Comparison of ENCODE assay signal across 8 mouse cellular contexts in the genomic region with DNA sequence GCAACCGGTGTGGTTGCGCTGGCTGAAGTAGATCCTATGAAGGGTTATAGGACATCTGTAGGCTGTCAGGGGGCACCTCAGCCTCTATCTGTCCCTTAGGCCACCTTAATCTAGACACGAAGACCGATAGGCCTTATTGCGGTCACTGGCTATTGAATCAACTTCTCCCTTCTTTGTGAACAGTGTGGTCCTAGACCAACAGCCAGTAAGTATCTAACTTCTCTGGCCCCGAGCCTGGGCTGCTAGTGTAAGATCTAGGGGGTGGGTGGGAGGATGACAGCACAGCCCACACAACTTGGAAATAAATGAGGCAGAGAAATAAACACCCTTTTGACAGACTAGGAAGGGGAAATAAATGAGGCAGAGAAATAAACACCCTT. TPM values are rescaled to one million over a fixed set of nuclear protein-coding genes. Genes with fewer than 3 reads are reported as not detected.
A peak's percentile ranks its signal among the peaks of the same experiment; 100 is the strongest.
DNase-seq lines count a peak whose midpoint lies in the region; ATAC-seq and TF ChIP-seq lines count a peak whose summit lies in the region.

No protein-coding gene starts in this region.

- DNase-seq in CD4-positive, CD25-positive, alpha-beta regulatory T cell, adult 2 months (ENCODE audit: low read depth, low spot score) = peak; percentile 28
- no peak for DNase-seq in forebrain, embryonic 11.5 days (ENCODE audit: low spot score)
- DNase-seq in midbrain, postnatal 0 days (ENCODE audit: low spot score) = peak; percentile 51
- no peak for DNase-seq in natural killer cell, adult 2 months (ENCODE audit: low spot score in 2 of 2)
- no peak for DNase-seq in frontal cortex, postnatal 25 days (ENCODE audit: low spot score in 2 of 2)

- peak overlapping the region; percentile 81 for H3K4me3 ChIP-seq in erythroblast, embryonic 14.5 days (replicated peaks)
- H3K4me3 ChIP-seq in forebrain, embryonic 11.5 days (ENCODE audit: low read depth, low read length) = peak overlapping the region; percentile 94
- peak overlapping the region; percentile 95 for H3K4me3 ChIP-seq in limb, embryonic 12.5 days (replicated peaks)
- H3K4me3 ChIP-seq in midbrain, postnatal 0 days (ENCODE audit: low read depth, low read length) = peak overlapping the region; percentile 84

- peaks cover 27% of the 10 kb centered on the region for H3K36me3 ChIP-seq in erythroblast, embryonic 14.5 days (ENCODE audit: control insufficient read depth)
- peaks cover 5% of the 10 kb centered on the region; the same call in 1 of the 2 replicates for H3K36me3 ChIP-seq in forebrain, embryonic 11.5 days (ENCODE audit: control insufficient read depth, insufficient read depth, low read length)
- H3K36me3 ChIP-seq in limb, embryonic 12.5 days = peaks cover 29% of the 10 kb centered on the region
- H3K36me3 ChIP-seq in midbrain, postnatal 0 days (ENCODE audit: insufficient read depth, low read length) = peaks cover 35% of the 10 kb centered on the region

- H3K9ac ChIP-seq in forebrain, embryonic 11.5 days (ENCODE audit: low read length) = peak overlapping the region; percentile 92
- peak overlapping the region; percentile 89 for H3K9ac ChIP-seq in limb, embryonic 12.5 days (replicated peaks)
- peak overlapping the region; percentile 97 for H3K9ac ChIP-seq in midbrain, postnatal 0 days (replicated peaks; ENCODE audit: low read length, poor library complexity, severe bottlenecking)

- H3K27me3 ChIP-seq in erythroblast, embryonic 14.5 days (ENCODE audit: control insufficient read depth) = peaks cover 18% of the 10 kb centered on the region
- no peaks in the 10 kb centered on the region for H3K27me3 ChIP-seq in forebrain, embryonic 11.5 days (ENCODE audit: control insufficient read depth, insufficient read depth, low read length)
- peaks cover 4% of the 10 kb centered on the region; the same call in 1 of the 2 replicates for H3K27me3 ChIP-seq in limb, embryonic 12.5 days
- H3K27me3 ChIP-seq in midbrain, postnatal 0 days (ENCODE audit: insufficient read depth, low read length) = no peaks in the 10 kb centered on the region

- H3K4me1 ChIP-seq in erythroblast, embryonic 14.5 days (ENCODE audit: control insufficient read depth) = peaks cover 54% of the 10 kb centered on the region
- peaks cover 5% of the 10 kb centered on the region; the same call in 1 of the 2 replicates for H3K4me1 ChIP-seq in forebrain, embryonic 11.5 days (replicated peaks; ENCODE audit: control insufficient read depth, insufficient read depth, low read length)
- peaks cover 20% of the 10 kb centered on the region for H3K4me1 ChIP-seq in limb, embryonic 12.5 days (replicated peaks)
- peaks cover 15% of the 10 kb centered on the region for H3K4me1 ChIP-seq in midbrain, postnatal 0 days (ENCODE audit: insufficient read depth, low read length)

- 10% methylated on average over 6 of the region's 6 CpGs for WGBS in forebrain, embryonic 11.5 days
- WGBS in limb, embryonic 12.5 days = 6% methylated on average over 6 of the region's 6 CpGs
- WGBS in midbrain, postnatal 0 days = 5% methylated on average over 6 of the region's 6 CpGs

- no peak for TF ChIP-seq CTCF in midbrain, postnatal 0 days (IDR thresholded peaks at IDR 0.05)

- no peak overlapping the region for H3K27ac ChIP-seq in forebrain, embryonic 11.5 days (ENCODE audit: low read depth, low read length)
- peak overlapping the region; percentile 82; the same call in 1 of the 2 replicates for H3K27ac ChIP-seq in limb, embryonic 12.5 days
- peak overlapping the region; percentile 91 for H3K27ac ChIP-seq in midbrain, postnatal 0 days (ENCODE audit: low read depth, low read length)

- H3K9me3 ChIP-seq in erythroblast, embryonic 14.5 days (ENCODE audit: control insufficient read depth, low read length) = no peaks in the 10 kb centered on the region
- no peaks in the 10 kb centered on the region for H3K9me3 ChIP-seq in forebrain, embryonic 11.5 days (ENCODE audit: control insufficient read depth, low read length)
- H3K9me3 ChIP-seq in limb, embryonic 12.5 days = no peaks in the 10 kb centered on the region
- no peaks in the 10 kb centered on the region for H3K9me3 ChIP-seq in midbrain, postnatal 0 days (ENCODE audit: low read length)

- peak overlapping the region; percentile 85 for H3K4me2 ChIP-seq in forebrain, embryonic 11.5 days (ENCODE audit: low read depth, low read length, severe bottlenecking)
- peak overlapping the region; percentile 85 for H3K4me2 ChIP-seq in limb, embryonic 12.5 days
- H3K4me2 ChIP-seq in midbrain, postnatal 0 days (ENCODE audit: low read depth, low read length, poor library complexity, severe bottlenecking) = peak overlapping the region; percentile 69

- ATAC-seq in erythroblast, adult 5-6 weeks (replicated peaks; ENCODE audit: low FRiP score, poor library complexity, severe bottlenecking) = no peak
- ATAC-seq in forebrain, embryonic 11.5 days (replicated peaks; ENCODE audit: low FRiP score) = 0 out of 2 replicates have a peak, but pooled peaks have one; percentile 0
- peak; percentile 13; the same call in 1 of the 2 replicates for ATAC-seq in limb, embryonic 12.5 days (ENCODE audit: insufficient number of reproducible peaks, insufficient read depth, low FRiP score, low TSS enrichment, low read depth)
- ATAC-seq in midbrain, postnatal 0 days (ENCODE audit: low FRiP score) = peak; percentile 20; the same call in 1 of the 2 replicates

RNA-seq across cellular contexts. Expression of a gene that starts 0.4 kb away (rescaled TPM):
- polyA plus RNA-seq in erythroblast, embryonic 14.5 days (2012) = 0.22 and 0.24 TPM in 2 replicates
- total RNA-seq in erythroblast, adult 5-6 weeks (2015; ENCODE audit: low replicate concordance) = 2.1 and 6.3 TPM in 2 replicates
- total RNA-seq in erythroblast, adult 5-6 weeks (2017; ENCODE audit: low replicate concordance) = 1.5 and 5.1 TPM in 2 replicates
- 53.7 and 60.7 TPM in 2 replicates for polyA plus RNA-seq in forebrain, embryonic 11.5 days (2014; fragmentation: Nextera tagmentation; extraction: Ambion mirVana)
- polyA plus RNA-seq in limb, embryonic 12.5 days (2016; fragmentation: Nextera tagmentation; extraction: Ambion mirVana) = 63.5 and 69.0 TPM in 2 replicates
- 60.0 and 85.1 TPM in 2 replicates for total RNA-seq in midbrain, postnatal 0 days (2014; rRNA removed)
- polyA plus RNA-seq in midbrain, postnatal 0 days (2015; fragmentation: Nextera tagmentation; extraction: Ambion mirVana) = 81.1 and 99.7 TPM in 2 replicates

RNA-seq across cellular contexts. Expression of a gene that starts 1.4 kb away (rescaled TPM):
- 1.4 and 1.5 TPM in 2 replicates for polyA plus RNA-seq in erythroblast, embryonic 14.5 days (2012)
- total RNA-seq in erythroblast, adult 5-6 weeks (2015; ENCODE audit: low replicate concordance) = 9.2 and 16.9 TPM in 2 replicates
- total RNA-seq in erythroblast, adult 5-6 weeks (2017; ENCODE audit: low replicate concordance) = 21.0 and 30.1 TPM in 2 replicates
- 76.5 and 82.4 TPM in 2 replicates for polyA plus RNA-seq in forebrain, embryonic 11.5 days (2014; fragmentation: Nextera tagmentation; extraction: Ambion mirVana)
- 78.0 and 79.3 TPM in 2 replicates for polyA plus RNA-seq in limb, embryonic 12.5 days (2016; fragmentation: Nextera tagmentation; extraction: Ambion mirVana)
- total RNA-seq in midbrain, postnatal 0 days (2014; rRNA removed) = 34.4 and 39.3 TPM in 2 replicates
- polyA plus RNA-seq in midbrain, postnatal 0 days (2015; fragmentation: Nextera tagmentation; extraction: Ambion mirVana) = 40.5 and 40.6 TPM in 2 replicates

RNA-seq across cellular contexts. Expression of a gene that starts 6.0 kb away (rescaled TPM):
- 0.08 TPM in 1 of 2 replicates, not detected in the other for polyA plus RNA-seq in erythroblast, embryonic 14.5 days (2012)
- total RNA-seq in erythroblast, adult 5-6 weeks (2015; ENCODE audit: low replicate concordance) = 0.63 and 4.0 TPM in 2 replicates
- 0.56 and 1.9 TPM in 2 replicates for total RNA-seq in erythroblast, adult 5-6 weeks (2017; ENCODE audit: low replicate concordance)
- 52.0 and 58.5 TPM in 2 replicates for polyA plus RNA-seq in forebrain, embryonic 11.5 days (2014; fragmentation: Nextera tagmentation; extraction: Ambion mirVana)
- polyA plus RNA-seq in limb, embryonic 12.5 days (2016; fragmentation: Nextera tagmentation; extraction: Ambion mirVana) = 11.6 and 13.0 TPM in 2 replicates
- total RNA-seq in midbrain, postnatal 0 days (2014; rRNA removed) = 140 and 142 TPM in 2 replicates
- polyA plus RNA-seq in midbrain, postnatal 0 days (2015; fragmentation: Nextera tagmentation; extraction: Ambion mirVana) = 174 and 179 TPM in 2 replicates

RNA-seq across cellular contexts. Expression of a gene that starts 8.3 kb away (rescaled TPM):
- 1.5 and 1.9 TPM in 2 replicates for polyA plus RNA-seq in erythroblast, embryonic 14.5 days (2012)
- 18.8 and 40.8 TPM in 2 replicates for total RNA-seq in erythroblast, adult 5-6 weeks (2015; ENCODE audit: low replicate concordance)
- 11.6 and 16.0 TPM in 2 replicates for total RNA-seq in erythroblast, adult 5-6 weeks (2017; ENCODE audit: low replicate concordance)
- polyA plus RNA-seq in forebrain, embryonic 11.5 days (2014; fragmentation: Nextera tagmentation; extraction: Ambion mirVana) = 51.0 and 51.5 TPM in 2 replicates
- 37.9 and 47.6 TPM in 2 replicates for polyA plus RNA-seq in limb, embryonic 12.5 days (2016; fragmentation: Nextera tagmentation; extraction: Ambion mirVana)
- 49.8 and 63.9 TPM in 2 replicates for total RNA-seq in midbrain, postnatal 0 days (2014; rRNA removed)
- polyA plus RNA-seq in midbrain, postnatal 0 days (2015; fragmentation: Nextera tagmentation; extraction: Ambion mirVana) = 45.2 and 52.7 TPM in 2 replicates

Comparison
In these comparisons a context has a peak if more than half of its experiments do, and no peak if none do; other contexts are left out.
1. DNase-seq: peak in CD4-positive, CD25-positive, alpha-beta regulatory T cell, adult 2 months (single experiment) and midbrain, postnatal 0 days (single experiment); none in forebrain, embryonic 11.5 days (single experiment), natural killer cell, adult 2 months (0 of 2) and frontal cortex, postnatal 25 days (0 of 2).
2. RNA of a gene that starts 0.4 kb away (polyA plus RNA-seq): 81.1 to 99.7 TPM in midbrain, postnatal 0 days, 63.5 to 69.0 TPM in limb, embryonic 12.5 days and 53.7 to 60.7 TPM in forebrain, embryonic 11.5 days; 0.22 to 0.24 TPM in erythroblast, embryonic 14.5 days; every median in the first group is over 10 times any median in the second.
3. RNA of a gene that starts 1.4 kb away (polyA plus RNA-seq): 78.0 to 79.3 TPM in limb, embryonic 12.5 days, 76.5 to 82.4 TPM in forebrain, embryonic 11.5 days and 40.5 to 40.6 TPM in midbrain, postnatal 0 days; 1.4 to 1.5 TPM in erythroblast, embryonic 14.5 days; every median in the first group is over 10 times any median in the second.
4. RNA of a gene that starts 6.0 kb away (polyA plus RNA-seq): 174 to 179 TPM in midbrain, postnatal 0 days, 52.0 to 58.5 TPM in forebrain, embryonic 11.5 days and 11.6 to 13.0 TPM in limb, embryonic 12.5 days; 0.08 TPM in erythroblast, embryonic 14.5 days; every median in the first group is over 10 times any median in the second.
5. Peak in every context shown above with its lines, with median percentiles within 50 percentile points of each other: H3K4me3 ChIP-seq, H3K4me2 ChIP-seq and H3K9ac ChIP-seq.